Mouse (Mus musculus): ENCODE measurements around the gene Hs2st1.

The Hs2st1 gene

GRCm38 (mm10) chr3:144586731-144587130 is 16.8 kb upstream of the Hs2st1 start:
- no peak for DNase-seq (ENCODE audit: low read depth, low spot score)

GRCm38 (mm10) chr3:144584789-144585553 is 15.0 kb upstream of the Hs2st1 start:
- no peak for DNase-seq (ENCODE audit: low read depth, low spot score)

GRCm38 (mm10) chr3:144583789-144584188 is 13.8 kb upstream of the Hs2st1 start:
- DNase-seq (ENCODE audit: low read depth, low spot score): no peak

- DNase-seq (ENCODE audit: low read depth, low spot score): no peak
Observed at GRCm38 (mm10) chr3:144582306-144582705, 12.3 kb upstream of the Hs2st1 start.

- DNase-seq (ENCODE audit: low read depth, low spot score): no peak
Observed at GRCm38 (mm10) chr3:144581842-144582241, 11.9 kb upstream of the Hs2st1 start.

- no peak for DNase-seq (ENCODE audit: low read depth, low spot score)
Observed at GRCm38 (mm10) chr3:144580281-144580680, 10.3 kb upstream of the Hs2st1 start.

- DNase-seq (ENCODE audit: low read depth, low spot score): no peak
Observed at GRCm38 (mm10) chr3:144579796-144580195, 9.8 kb upstream of the Hs2st1 start.

- DNase-seq (ENCODE audit: low read depth, low spot score): no peak
Observed at GRCm38 (mm10) chr3:144578921-144579320, 8.9 kb upstream of the Hs2st1 start.

GRCm38 (mm10) chr3:144577366-144578340 is 7.7 kb upstream of the Hs2st1 start:
- no peak for DNase-seq (ENCODE audit: low read depth, low spot score)

GRCm38 (mm10) chr3:144574256-144574655 is 4.3 kb upstream of the Hs2st1 start:
- no peak for DNase-seq (ENCODE audit: low read depth, low spot score)

- no peak for DNase-seq (ENCODE audit: low read depth, low spot score)
Observed at GRCm38 (mm10) chr3:144570816-144571487, 971 bp upstream of the Hs2st1 start.

GRCm38 (mm10) chr3:144569401-144569971 is 495 bp downstream of the Hs2st1 start:
- DNase-seq (ENCODE audit: low read depth, low spot score): peak; percentile 63

- peak; percentile 31 for DNase-seq (ENCODE audit: low read depth, low spot score)
Observed at GRCm38 (mm10) chr3:144568861-144569361, 1.1 kb downstream of the Hs2st1 start.

GRCm38 (mm10) chr3:144565212-144565611 is 4.8 kb downstream of the Hs2st1 start:
- DNase-seq (ENCODE audit: low read depth, low spot score): no peak

- DNase-seq (ENCODE audit: low read depth, low spot score): no peak
Observed at GRCm38 (mm10) chr3:144563916-144564315, 6.1 kb downstream of the Hs2st1 start.

- peak; percentile 53 for DNase-seq (ENCODE audit: low read depth, low spot score)
Observed at GRCm38 (mm10) chr3:144561511-144562250, 8.3 kb downstream of the Hs2st1 start.

GRCm38 (mm10) chr3:144558274-144558673 is 11.7 kb downstream of the Hs2st1 start:
- no peak for DNase-seq (ENCODE audit: low read depth, low spot score)

GRCm38 (mm10) chr3:144556625-144557324 is 13.2 kb downstream of the Hs2st1 start:
- no peak for DNase-seq (ENCODE audit: low read depth, low spot score)

- no peak for DNase-seq (ENCODE audit: low read depth, low spot score)
Observed at GRCm38 (mm10) chr3:144555144-144555543, 14.8 kb downstream of the Hs2st1 start.

- no peak for DNase-seq (ENCODE audit: low read depth, low spot score)
Observed at GRCm38 (mm10) chr3:144554503-144554902, 15.5 kb downstream of the Hs2st1 start.

Measured in CD4-positive, CD25-positive, alpha-beta regulatory T cell, adult 2 months (primary cell).